Mouse (Mus musculus): ENCODE results near the gene Slc25a13. TPM values are rescaled to one million over a fixed set of nuclear protein-coding genes. Genes with fewer than 3 reads are reported as not detected.

The Slc25a13 gene
- total RNA-seq, 1 experiment from 2014 or later: 22.9 TPM

DNA sequence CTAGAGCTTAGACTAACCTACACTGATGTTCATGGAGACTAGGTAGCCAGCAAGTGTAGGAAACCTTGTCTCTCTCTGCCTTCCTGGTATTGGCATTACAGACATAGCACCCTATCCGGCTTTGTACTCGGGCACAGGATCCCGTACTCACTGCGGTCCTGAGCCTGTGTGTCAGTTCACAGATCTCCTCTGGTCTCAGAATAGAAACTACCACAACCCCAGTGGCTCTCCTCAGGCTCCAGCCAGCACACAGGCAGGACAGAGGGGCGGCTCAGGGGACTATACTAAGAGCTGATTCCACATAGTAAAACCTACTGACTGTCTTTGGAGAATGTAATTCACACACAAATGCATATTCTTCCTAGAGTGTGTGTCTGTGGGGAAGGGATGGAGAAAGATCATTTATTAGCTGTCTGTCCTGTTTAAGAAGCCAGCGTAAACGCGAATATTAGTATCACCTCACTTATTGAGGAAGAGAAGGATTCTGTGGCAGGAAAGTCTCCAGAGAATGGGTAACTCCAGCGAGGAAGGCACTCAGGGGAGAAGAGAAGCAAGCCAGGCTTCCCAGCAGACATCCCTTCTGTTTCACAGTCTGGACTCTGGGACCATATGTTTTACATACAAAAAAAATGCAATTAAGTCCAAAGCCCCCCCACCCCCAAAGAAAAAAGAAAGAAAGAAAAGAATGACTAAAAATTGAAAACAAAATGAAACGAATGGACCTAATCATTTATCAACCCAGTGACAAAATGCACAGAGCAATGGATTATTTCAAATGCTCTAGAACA, 49.4 kb downstream of the Slc25a13 start:
- DNase-seq: no peak

- no peak for DNase-seq
Observed at GRCm38 (mm10) chr6:6162993-6163623, 53.9 kb downstream of the Slc25a13 start.

GRCm38 (mm10) chr6:6162146-6162545, 54.8 kb downstream of the Slc25a13 start:
- DNase-seq: no peak

GRCm38 (mm10) chr6:6160645-6161426, 56.1 kb downstream of the Slc25a13 start:
- no peak for DNase-seq

DNA sequence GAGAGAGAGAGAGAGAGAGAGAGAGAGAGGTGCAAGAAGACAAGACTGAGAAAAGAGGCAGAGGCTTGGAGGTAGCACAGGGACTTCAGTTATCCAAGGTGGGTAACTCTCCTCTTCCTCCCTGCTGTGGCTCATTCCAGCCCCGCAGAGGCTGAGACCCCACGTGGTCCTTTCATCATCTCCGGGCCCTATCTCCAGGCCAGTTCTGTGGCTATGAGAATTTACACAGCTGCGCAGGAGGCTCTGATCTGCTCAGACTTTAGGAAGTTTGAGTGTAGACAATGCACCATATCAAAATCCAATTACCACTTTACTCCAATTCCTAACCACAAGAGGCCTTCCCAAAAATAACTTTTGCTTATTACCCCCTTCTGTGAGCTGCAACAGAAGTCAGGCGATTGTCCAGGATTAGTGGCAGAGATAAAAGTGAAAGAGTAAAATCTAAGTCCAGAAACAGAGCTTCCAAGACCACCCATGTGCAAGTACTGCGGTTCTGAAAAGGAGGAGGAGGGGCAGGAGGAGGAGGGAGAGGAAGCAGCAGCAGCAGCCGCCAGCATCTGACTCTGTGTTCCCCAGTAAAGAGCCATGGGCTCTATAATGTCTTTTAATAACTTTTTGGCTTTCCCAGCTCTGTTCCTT, 57.6 kb downstream of the Slc25a13 start:
- no peak for DNase-seq

- DNase-seq: no peak
Observed at GRCm38 (mm10) chr6:6153426-6153825, 63.5 kb downstream of the Slc25a13 start.

DNA sequence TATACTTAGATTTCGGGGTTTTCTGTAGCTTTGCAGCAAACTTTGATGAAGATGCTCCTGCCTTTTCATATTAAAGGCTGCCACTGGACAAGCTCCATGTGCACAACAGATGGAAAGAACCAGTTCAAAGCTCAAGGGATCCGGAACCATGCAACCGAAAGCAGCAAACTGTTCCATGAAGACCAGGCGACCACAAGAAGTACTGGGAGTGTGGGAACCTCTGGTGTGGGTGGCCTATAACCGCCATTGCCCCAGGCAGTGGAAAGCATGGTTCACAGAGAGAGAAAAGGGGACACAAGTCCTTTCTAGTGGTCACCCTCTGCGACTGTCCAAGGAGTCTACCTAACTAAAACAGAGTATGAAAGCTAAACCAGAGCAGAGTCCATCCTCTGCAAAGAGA, 66.2 kb downstream of the Slc25a13 start:
- DNase-seq: no peak

- no peak for DNase-seq
Observed at GRCm38 (mm10) chr6:6149751-6150150, 67.2 kb downstream of the Slc25a13 start.

- DNase-seq: no peak
Observed at GRCm38 (mm10) chr6:6149329-6149728, 67.6 kb downstream of the Slc25a13 start.

- DNase-seq: no peak
Observed at GRCm38 (mm10) chr6:6145412-6145811, 71.6 kb downstream of the Slc25a13 start.

GRCm38 (mm10) chr6:6143525-6143924, 73.4 kb downstream of the Slc25a13 start:
- no peak for DNase-seq

GRCm38 (mm10) chr6:6140370-6140769, 76.6 kb downstream of the Slc25a13 start:
- DNase-seq: no peak

- DNase-seq: no peak
Observed at GRCm38 (mm10) chr6:6139061-6139460, 77.9 kb downstream of the Slc25a13 start.

DNA sequence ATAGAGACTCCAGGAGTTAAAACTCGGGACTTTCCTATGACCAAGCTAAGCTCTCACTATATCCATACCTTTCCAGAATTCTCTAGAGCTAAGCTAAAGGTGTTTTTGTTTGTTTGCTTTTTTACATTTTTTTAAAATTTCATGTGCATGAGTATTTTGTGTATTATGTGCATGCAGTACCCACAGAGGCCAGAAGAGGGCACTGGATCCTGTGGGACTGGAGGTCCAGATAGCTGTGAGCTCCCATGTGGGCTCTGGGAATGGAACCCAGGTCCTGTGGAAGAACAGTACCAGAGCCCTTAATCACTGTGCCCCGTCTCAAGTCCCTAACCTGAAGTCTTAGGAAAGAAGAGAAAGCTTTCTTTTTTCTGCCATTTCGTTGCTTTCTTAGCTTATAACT, 80.2 kb downstream of the Slc25a13 start:
- no peak for DNase-seq

DNA sequence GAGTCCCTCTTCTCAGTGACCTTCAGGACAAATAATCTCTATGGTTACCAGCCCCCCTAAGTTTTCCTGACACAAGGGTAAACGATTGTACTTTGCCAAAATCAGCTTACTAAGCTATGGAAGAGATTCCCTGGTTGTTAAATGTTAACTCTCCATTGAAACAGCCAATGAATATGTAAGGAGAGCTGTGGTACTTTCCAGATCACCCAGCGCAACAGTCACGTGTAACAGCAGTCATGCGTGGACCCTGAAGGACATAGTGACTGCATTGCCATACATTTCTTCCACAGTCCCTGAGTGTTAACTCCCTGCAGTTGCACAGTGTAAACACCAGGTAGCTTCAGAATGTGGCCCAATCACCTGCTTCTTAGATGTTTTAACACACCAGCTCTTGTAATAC, 82.0 kb downstream of the Slc25a13 start:
- DNase-seq: no peak

DNA sequence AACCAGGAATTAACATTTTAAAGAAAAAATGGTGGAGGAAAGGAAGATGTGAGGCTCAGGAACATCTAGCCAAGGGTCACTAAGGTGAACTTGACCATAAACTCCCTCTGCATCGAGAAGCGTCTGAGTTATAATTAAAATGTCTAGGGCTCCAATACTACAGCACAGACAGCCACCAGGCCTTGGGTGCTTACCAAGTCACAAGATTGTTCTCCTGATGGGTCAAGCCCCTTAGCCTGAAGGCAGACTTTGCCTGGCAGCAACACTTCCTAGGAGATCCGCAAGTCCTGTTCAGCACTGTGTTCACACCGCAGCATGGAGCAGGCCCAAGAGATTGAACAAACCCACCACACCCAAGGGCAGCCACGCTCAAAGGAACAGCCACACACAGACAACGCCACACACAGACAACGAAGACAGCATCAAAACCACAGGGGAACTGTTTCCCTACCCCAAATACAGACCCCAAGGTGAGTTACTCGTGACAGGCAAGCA, 83.4 kb downstream of the Slc25a13 start:
- no peak for DNase-seq

GRCm38 (mm10) chr6:6132047-6132446, 84.9 kb downstream of the Slc25a13 start:
- no peak for DNase-seq

- no peak for DNase-seq
Observed at GRCm38 (mm10) chr6:6125620-6126019, 91.4 kb downstream of the Slc25a13 start.

- no peak for DNase-seq
Observed at GRCm38 (mm10) chr6:6121904-6122303, 95.1 kb downstream of the Slc25a13 start.

DNA sequence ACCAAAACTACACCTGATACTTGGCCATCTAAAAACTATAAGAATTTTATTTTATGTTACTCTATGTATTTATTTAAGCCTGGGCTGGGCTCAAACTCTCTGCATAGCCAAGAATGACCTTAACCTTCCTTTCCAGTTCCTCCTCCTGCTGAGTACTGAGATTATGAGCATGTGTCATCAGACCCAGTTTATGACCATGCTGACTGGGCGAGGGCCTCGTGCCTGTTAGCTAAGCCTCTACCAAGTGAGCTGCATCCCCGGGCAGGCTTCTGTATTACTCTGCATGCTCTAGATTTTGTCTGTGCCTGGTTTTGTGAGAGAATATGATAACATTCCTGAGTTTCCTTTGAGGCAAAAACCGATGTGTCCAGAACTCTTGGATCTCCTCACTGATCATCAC, 96.1 kb downstream of the Slc25a13 start:
- DNase-seq: peak; percentile 27

DNA sequence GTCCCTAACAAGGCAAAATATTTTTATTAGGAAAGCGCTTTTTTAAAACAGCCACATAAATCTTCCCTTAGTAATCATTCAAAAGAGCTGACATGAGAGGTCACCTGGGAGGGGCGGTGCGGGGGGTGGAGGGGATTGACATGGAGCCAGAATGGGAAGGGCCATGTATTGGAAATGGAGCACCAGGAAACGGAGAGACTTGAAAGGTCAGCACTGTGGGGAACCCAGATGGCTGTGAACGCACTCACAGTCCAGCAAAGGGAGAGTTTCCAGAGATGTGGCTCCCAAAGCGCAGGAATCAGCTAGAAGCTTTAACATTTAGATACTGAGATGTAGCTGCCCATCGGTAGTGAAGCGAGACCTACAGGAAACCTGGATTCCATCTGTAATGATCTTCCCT, 101.2 kb downstream of the Slc25a13 start:
- DNase-seq: peak; percentile 21

DNA sequence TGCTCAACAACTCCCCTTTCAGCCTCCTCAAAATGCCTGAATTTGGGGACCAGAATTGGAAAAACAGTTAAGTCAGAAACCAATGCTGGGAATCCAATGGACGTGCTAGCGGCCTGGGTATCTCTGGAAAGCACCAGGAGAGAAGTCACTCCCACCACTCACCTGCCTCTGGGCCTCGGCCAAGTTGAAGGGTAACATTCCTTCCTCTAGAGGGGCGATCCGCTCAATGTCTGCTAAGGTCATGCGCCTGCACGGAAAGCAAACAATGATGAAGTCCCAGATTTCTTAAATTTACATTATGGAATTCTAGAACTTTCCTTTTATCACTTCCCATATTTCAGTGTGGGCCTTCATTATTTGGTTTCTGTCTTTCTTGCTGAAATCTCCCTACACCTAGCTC, 103.2 kb downstream of the Slc25a13 start:
- DNase-seq: no peak
